Mouse (Mus musculus) left cerebral cortex, adult 2 months (tissue): ENCODE measurements around the gene Tfap2a. TPM values are rescaled to one million over a fixed set of nuclear protein-coding genes. Genes with fewer than 3 reads are reported as not detected.

Experiments used
- DNase-seq, 2 experiments: peaks; one replicate each; pipeline ENCODE4 v3.0.0; 2021 to 2022; ENCODE audit warnings: low spot score in 2 of 2, mixed read lengths in 1 of 2; ENCODE audit errors: extremely low spot score in 1 of 2
- H3K27ac ChIP-seq: fragments of 200-600 bp; 2 replicates; pipeline ENCODE4 v1.8.1; 2022
- H3K4me3 ChIP-seq: fragments of 200-600 bp; 2 replicates; pipeline ENCODE4 v1.8.1; 2022
- CTCF ChIP-seq: fragments of 200-600 bp; IDR thresholded peaks from 2 replicates; pipeline ENCODE4 v1.8.1; 2022; ENCODE audit warnings: antibody characterized with exemption, mild to moderate bottlenecking, moderate library complexity
- intact Hi-C: fragments of 180-260 bp; cut with DNase I; formaldehyde crosslinking; loops from one replicate; pipeline ENCODE4 v1.15.1; 2025
- total RNA-seq, 2 experiments: library from RNA; stranded (reverse); gene quantifications; 2 replicates each; pipeline ENCODE4 v1.2.3; 2021

The Tfap2a gene
- total RNA-seq, 2 experiments from 2014 or later, result 0.68 to 1.0 TPM

- intact Hi-C loops, result no loop called here
- no peak for TF ChIP-seq CTCF
- no peak for DNase-seq
- Histone ChIP-seq H3K27ac (no peak overlapping the region), H3K4me3 (no peak overlapping the region)
Measured at GRCm38 (mm10) chr13:40706612-40707011, 31.6 kb downstream of the Tfap2a start.

- H3K27ac ChIP-seq, result no peak overlapping the region
- DNase-seq, result no peak
- intact Hi-C loops, result no loop called here
- no peak overlapping the region for H3K4me3 ChIP-seq
- TF ChIP-seq CTCF, result no peak
Measured at GRCm38 (mm10) chr13:40705821-40706425, 32.3 kb downstream of the Tfap2a start.

GRCm38 (mm10) chr13:40704864-40705455 lies 33.2 kb downstream of the Tfap2a start:
- intact Hi-C loops, result no loop called here

GRCm38 (mm10) chr13:40703982-40704501 lies 34.1 kb downstream of the Tfap2a start:
- intact Hi-C loops, result no loop called here
- TF ChIP-seq CTCF, result no peak
- no peak for DNase-seq
- Histone ChIP-seq H3K27ac (no peak overlapping the region), H3K4me3 (no peak overlapping the region)

More at GRCm38 (mm10) chr13:40704864-40705455, 33.2 kb downstream of the Tfap2a start:
- no peak overlapping the region for H3K27ac ChIP-seq
- no peak overlapping the region for H3K4me3 ChIP-seq
- no peak for TF ChIP-seq CTCF
- DNase-seq, result no peak

GRCm38 (mm10) chr13:40703123-40703797 lies 34.9 kb downstream of the Tfap2a start:
- Histone ChIP-seq H3K4me3 (no peak overlapping the region), H3K27ac (no peak overlapping the region)
- TF ChIP-seq CTCF, result no peak
- no peak for DNase-seq
- intact Hi-C loops, result no loop called here

GRCm38 (mm10) chr13:40702361-40703122 lies 35.6 kb downstream of the Tfap2a start:
- intact Hi-C loops, result no loop called here
- H3K4me3 ChIP-seq, result no peak overlapping the region

GRCm38 (mm10) chr13:40701691-40702090 lies 36.5 kb downstream of the Tfap2a start:
- H3K4me3 ChIP-seq, result no peak overlapping the region
- intact Hi-C loops, result no loop called here
- no peak for DNase-seq
- no peak for TF ChIP-seq CTCF
- H3K27ac ChIP-seq, result no peak overlapping the region

More at GRCm38 (mm10) chr13:40702361-40703122, 35.6 kb downstream of the Tfap2a start:
- no peak for DNase-seq
- TF ChIP-seq CTCF, result no peak
- no peak overlapping the region for H3K27ac ChIP-seq

GRCm38 (mm10) chr13:40685790-40686189 lies 52.4 kb downstream of the Tfap2a start:
- Histone ChIP-seq H3K27ac (no peak overlapping the region), H3K4me3 (no peak overlapping the region)
- DNase-seq, result no peak
- intact Hi-C loops, result no loop called here
- TF ChIP-seq CTCF, result no peak

- H3K4me3 ChIP-seq, result no peak overlapping the region
- TF ChIP-seq CTCF, result no peak
- H3K27ac ChIP-seq, result no peak overlapping the region
- intact Hi-C loops, result no loop called here
- DNase-seq, result no peak
Measured at GRCm38 (mm10) chr13:40676730-40677129, 61.4 kb downstream of the Tfap2a start.

Other genes starting within 250 kb of the Tfap2a start
- gene Gcnt2, start 121.4 kb upstream of the Tfap2a start, total RNA-seq, result 10 to 100 TPM; 21.1 to 21.7 TPM